9 mouse cellular contexts compared by ENCODE assay signal in genomic region chr14:33632790-33633372, GRCm38 (mm10). TPM values are rescaled to one million over a fixed set of nuclear protein-coding genes. Genes with fewer than 3 reads are reported as not detected.
DNase-seq lines count a peak whose midpoint lies in the region; ATAC-seq and TF ChIP-seq lines count a peak whose summit lies in the region.
"Had no signal": no experiment of that assay in that cellular context is flagged by ENCODE, and none has a peak within 500 bp of the region (broad histone marks: within the 10 kb centered on the region; RNA-seq: fewer than 3 reads in every experiment).

No protein-coding gene starts in this region.

- no peaks in the 10 kb centered on the region for H3K4me1 ChIP-seq in lung, embryonic 14.5 days (ENCODE audit: insufficient read depth)

- H3K9me3 ChIP-seq in lung, embryonic 14.5 days (ENCODE audit: low read depth, low read length) = no peaks in the 10 kb centered on the region

- TF ChIP-seq CTCF in lung, embryonic 14.5 days (IDR thresholded peaks at IDR 0.05; ENCODE audit: low read depth) = peak; percentile 72

- H3K9ac ChIP-seq in lung, embryonic 14.5 days = no peak overlapping the region

- ATAC-seq in lung, embryonic 14.5 days (ENCODE audit: insufficient read depth) = peak; percentile 56; the same call in 1 of the 2 replicates
- ATAC-seq in megakaryocyte progenitor cell, adult 5-6 weeks (replicated peaks; ENCODE audit: poor library complexity) = peak; percentile 52; the same call in 1 of the 2 replicates

- H3K4me3 ChIP-seq in lung, embryonic 14.5 days (ENCODE audit: low read depth, low read length) = no peak overlapping the region

- WGBS in lung, embryonic 14.5 days = 54% methylated on average over 8 of the region's 8 CpGs

- no peak overlapping the region for H3K27ac ChIP-seq in lung, embryonic 14.5 days (ENCODE audit: low read depth)

- H3K27me3 ChIP-seq in lung, embryonic 14.5 days (ENCODE audit: insufficient read depth, low read length) = no peaks in the 10 kb centered on the region

- DNase-seq in adrenal gland, postnatal 14 days = peak; percentile 18
- no peak for DNase-seq in adrenal gland, postnatal 25 days
- peak; percentile 74 for DNase-seq in lung, embryonic 14.5 days
- DNase-seq in lung, postnatal 25 days (ENCODE audit: low spot score) = no peak
- peak; percentile 46 for DNase-seq in kidney, postnatal 10 days
- no peak for DNase-seq in yolk sac, embryonic 10.5 days (ENCODE audit: low spot score)
- no peak for DNase-seq in natural killer cell, adult 2 months (ENCODE audit: low spot score in 2 of 2)

- no peaks in the 10 kb centered on the region for H3K36me3 ChIP-seq in lung, embryonic 14.5 days (ENCODE audit: insufficient read depth)

- H3K4me2 ChIP-seq in lung, embryonic 14.5 days = no peak overlapping the region

RNA-seq across cellular contexts. Expression of gene Ptpn20, which starts 43.9 kb away (rescaled TPM):
- not detected in 2 replicates for total RNA-seq in adrenal gland, postnatal 14 days (2021)
- not detected in 2 replicates for total RNA-seq in adrenal gland, postnatal 25 days (2021)
- 0.09 and 0.28 TPM in 2 replicates for polyA plus RNA-seq in lung, embryonic 14.5 days (2014; fragmentation: Nextera tagmentation; extraction: Ambion mirVana)
- not detected in 2 replicates for total RNA-seq in megakaryocyte progenitor cell, adult 5-6 weeks (2015)
- not detected in 2 replicates for total RNA-seq in megakaryocyte progenitor cell, adult 5-6 weeks (2017)
- polyA plus RNA-seq: C2C12 had no signal

Comparison
In these comparisons a context has a peak if more than half of its experiments do, and no peak if none do; other contexts are left out.
1. DNase-seq: peak in adrenal gland, postnatal 14 days (single experiment), lung, embryonic 14.5 days (single experiment) and kidney, postnatal 10 days (single experiment); none in adrenal gland, postnatal 25 days (single experiment), lung, postnatal 25 days (single experiment), yolk sac, embryonic 10.5 days (single experiment) and natural killer cell, adult 2 months (0 of 2).